Mouse (Mus musculus): ENCODE data around the gene Lrmp.

DNA sequence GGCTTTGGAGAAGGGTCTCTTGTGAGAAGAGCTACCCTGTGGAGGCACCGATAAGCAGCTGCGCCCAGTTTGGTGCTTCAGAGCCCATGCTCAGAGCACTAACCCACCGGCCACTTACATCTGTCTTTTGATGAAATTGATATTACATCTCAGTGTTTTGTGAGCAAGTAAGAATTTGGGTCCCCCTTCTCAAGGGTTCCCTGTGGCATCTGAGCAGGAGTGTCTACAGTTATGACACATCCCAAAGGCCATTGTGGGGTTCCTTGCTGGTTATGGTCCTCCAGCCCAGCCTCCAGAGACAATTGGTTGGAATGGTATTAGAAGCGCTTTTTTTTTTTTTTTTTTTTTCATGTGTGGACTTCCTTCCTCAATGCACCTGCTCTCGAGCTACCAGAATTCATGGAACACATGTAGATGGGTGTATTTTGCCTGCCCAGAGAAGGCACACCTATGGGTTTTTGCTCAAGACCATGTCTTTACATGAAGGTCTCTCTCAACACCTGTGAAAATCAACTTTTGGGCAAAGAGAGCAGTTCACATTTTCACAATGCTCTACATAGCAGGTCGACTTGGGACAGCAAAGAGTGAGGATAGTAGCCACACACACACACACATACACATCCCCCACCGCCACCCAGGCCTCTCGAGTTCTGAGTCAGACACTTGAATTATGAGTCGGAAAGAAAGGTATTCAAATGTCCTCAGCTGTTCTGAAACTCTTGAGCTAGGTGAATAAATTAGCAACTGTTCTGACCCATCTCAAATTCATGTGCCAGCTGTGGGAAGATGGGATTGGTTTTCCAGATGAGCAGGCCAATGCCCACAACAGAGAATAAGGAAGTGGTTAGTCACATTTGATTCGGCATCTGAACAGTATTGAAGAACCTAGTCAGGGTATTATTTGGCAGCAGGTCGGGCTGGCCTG lies 7.9 kb downstream of the Lrmp start:
- TF ChIP-seq CTCF (IDR thresholded peaks at IDR 0.05; ENCODE audit: low read depth, low read length): no peak
- TF ChIP-seq POLR2A (IDR thresholded peaks at IDR 0.05; ENCODE audit: insufficient read depth, low read length): no peak

Measured in ES-Bruce4 (cell line).